Mouse (Mus musculus) cerebellum, postnatal 10 days (tissue): Measurements from ENCODE around the gene Dner.
A peak's percentile ranks its signal among the peaks of the same experiment; 100 is the strongest.

Source experiments
- DNase-seq, 2 experiments: peaks; one replicate each; pipeline ENCODE4 v3.0.0; 2021; ENCODE audit warnings: mixed read lengths in 2 of 2

Dner gene

DNA sequence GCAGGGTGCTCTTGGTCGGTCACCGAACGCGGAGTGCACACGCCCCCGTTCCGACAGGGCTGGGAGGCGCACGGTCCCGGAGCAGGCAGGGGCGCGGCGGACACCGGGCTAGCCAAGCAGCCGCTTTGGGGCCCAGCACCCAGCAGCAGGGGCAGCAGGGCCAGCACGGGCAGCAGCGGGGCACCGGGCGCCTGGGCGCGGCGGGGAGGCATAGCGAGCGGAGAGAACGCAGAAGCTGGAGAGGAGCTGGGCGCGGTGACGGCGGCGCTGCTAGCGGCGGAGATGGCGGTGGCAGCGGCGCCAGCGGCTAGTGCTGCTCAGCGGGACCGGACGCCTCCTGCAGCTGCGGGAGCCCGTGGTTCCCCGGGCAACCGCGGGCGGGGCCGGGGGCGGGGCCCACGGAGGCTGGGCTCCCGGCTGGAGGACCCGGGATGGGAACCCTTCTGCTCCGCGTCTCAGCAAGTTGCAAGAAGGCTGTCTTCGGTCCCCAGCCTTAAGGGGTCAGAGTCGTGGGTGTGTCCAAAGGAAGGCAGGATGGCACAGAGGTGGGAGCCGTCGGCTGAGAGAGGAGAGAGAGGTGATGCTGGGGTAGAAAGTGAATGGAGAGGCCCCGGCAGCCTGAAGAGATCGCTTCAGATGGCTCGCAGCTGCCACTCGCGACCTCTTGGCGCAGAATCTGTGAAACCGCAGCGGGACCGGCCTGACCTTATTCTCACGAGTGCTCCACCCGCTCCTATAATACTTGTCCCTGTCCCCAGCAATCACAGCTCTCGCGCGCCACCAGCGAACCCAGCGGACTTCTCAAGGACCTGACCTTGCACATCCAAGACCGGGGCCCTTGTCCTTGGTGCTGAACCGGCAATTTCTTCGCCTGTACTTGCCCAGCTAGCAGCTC lies at the start of gene Dner:
Gene Dner (minus strand): TSS at position 705 of the 895 bp plus-strand sequence.
- DNase-seq, result peak; percentile 84 to 88

GRCm38 (mm10) chr1:84742156-84742555 lies 46.1 kb upstream of the Dner start:
- no peak for DNase-seq

- no peak for DNase-seq
These were observed 44.1 kb upstream of the Dner start for GRCm38 (mm10) chr1:84740080-84740479.

DNA sequence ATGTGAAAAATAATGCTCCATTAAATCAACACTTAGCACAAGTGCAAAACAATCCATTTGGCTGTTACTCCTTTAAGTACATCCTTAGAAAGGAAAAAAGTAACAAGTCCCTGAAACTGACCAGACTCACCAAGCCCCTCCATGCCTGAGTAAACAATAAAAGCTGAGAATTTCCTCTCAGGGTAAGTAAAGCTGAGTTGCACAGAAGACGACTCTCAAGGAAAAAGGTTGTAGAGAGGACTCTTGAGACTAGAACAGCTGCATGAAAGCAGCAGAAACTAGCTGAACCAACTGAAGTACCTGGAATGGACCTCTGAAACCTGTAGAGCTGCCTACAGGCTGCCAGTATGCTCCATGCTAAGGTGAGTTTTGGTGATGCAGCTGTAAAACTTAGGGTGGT lies 41.1 kb upstream of the Dner start:
- no peak for DNase-seq

GRCm38 (mm10) chr1:84733799-84734198 lies 37.8 kb upstream of the Dner start:
- DNase-seq, result peak in 1 of 2 experiments; percentile 22

DNA sequence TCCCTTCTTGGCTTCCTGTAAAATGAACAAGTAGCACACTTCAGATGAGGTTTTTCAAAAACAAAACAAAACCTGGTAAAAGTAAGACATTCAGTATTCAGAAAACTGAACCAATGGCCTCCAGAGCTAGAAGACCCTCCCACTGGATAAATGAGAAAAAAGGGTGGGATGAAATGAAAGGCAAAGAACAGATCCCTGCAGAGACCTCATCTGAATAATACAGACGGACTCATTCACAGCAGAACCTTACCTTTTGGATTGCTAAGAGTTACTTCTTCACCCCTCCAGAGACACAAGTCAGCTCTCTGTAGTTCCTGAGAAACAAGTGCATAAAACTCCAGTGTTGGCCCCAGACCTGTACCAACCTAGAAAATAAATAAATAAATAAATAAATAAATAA lies 35.7 kb upstream of the Dner start:
- DNase-seq, result no peak

GRCm38 (mm10) chr1:84722841-84723240 lies 26.8 kb upstream of the Dner start:
- DNase-seq, result peak in 1 of 2 experiments; percentile 17

- no peak for DNase-seq
These were observed 26.4 kb upstream of the Dner start for GRCm38 (mm10) chr1:84722371-84722770.

DNA sequence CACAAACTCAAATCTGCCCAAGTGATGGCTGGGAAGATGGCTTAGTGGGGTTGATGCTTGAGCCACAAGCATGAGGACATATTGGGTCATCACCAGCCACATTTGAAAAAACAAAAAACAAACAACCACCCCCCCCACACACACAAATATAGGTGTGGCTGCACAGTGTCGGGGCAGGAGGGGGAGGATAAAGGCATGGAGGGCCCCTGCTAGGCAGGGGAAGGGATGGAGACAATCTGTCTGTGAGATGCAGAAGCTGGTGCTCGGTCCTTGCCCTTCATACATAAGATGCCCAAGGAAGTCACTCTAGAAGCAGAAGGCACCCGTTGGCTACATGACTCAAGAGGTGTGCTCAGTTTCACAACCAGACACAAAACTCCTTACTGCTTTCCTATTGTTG lies 25.9 kb upstream of the Dner start:
- no peak for DNase-seq

GRCm38 (mm10) chr1:84709810-84710785 lies 14.1 kb upstream of the Dner start:
- DNase-seq, result peak; percentile 73 to 80

- peak; percentile 56 to 64 for DNase-seq
These were observed 13.4 kb upstream of the Dner start for GRCm38 (mm10) chr1:84709406-84709805.

- DNase-seq, result no peak
These were observed 4.2 kb upstream of the Dner start for GRCm38 (mm10) chr1:84700254-84700653.

- peak; percentile 89 to 91 for DNase-seq
These were observed 1.1 kb upstream of the Dner start for GRCm38 (mm10) chr1:84697136-84697535.

- DNase-seq, result peak; percentile 94 to 95
These were observed 1.1 kb downstream of the Dner start for GRCm38 (mm10) chr1:84694688-84695474.

- DNase-seq, result no peak
These were observed 18.1 kb downstream of the Dner start for GRCm38 (mm10) chr1:84677910-84678309.

GRCm38 (mm10) chr1:84668100-84668846 lies 27.7 kb downstream of the Dner start:
- DNase-seq, result no peak

DNA sequence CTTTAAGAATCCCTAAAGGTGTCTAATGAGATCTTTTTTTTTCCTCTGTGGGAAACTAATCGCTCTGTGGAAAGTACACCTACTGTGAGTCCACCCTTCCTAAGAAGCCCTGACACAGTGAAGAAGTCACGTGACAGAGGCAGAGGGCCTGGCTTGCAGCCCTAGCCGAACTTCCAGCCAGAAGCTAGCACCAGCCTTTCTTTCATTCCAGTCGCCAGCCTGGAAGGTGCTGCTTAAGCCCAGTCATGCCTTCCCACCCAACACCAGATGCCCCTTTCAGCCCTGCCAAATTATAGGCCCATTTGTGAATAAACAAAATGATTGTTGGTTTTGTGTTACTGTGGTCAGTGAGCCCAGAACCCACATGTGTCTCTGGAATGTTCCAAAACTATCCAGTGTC lies 28.4 kb downstream of the Dner start:
- DNase-seq, result peak; percentile 70 to 81

GRCm38 (mm10) chr1:84664377-84665118 lies 31.5 kb downstream of the Dner start:
- no peak for DNase-seq

- DNase-seq, result peak; percentile 59 to 61
These were observed 49.2 kb downstream of the Dner start for GRCm38 (mm10) chr1:84646781-84647180.

DNA sequence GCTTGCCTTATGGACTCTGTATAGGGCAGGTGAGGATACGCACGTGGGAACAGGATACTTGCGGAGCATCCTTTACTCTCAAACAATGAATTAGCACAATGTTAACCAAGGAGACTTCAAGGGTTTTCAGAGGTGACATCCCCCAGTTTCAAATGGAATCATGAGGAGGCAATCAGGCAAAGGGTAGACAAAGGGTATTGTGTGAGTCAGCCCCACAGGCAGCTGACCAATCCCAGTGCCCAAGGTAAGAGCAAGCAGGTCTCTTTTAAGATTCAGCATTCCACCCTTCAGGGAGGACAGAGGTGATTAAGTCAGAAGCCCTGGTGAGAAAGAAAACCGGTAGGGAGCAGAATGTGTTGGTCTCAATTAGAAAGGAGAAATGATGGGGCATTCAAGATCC lies 55.6 kb downstream of the Dner start:
- no peak for DNase-seq

DNA sequence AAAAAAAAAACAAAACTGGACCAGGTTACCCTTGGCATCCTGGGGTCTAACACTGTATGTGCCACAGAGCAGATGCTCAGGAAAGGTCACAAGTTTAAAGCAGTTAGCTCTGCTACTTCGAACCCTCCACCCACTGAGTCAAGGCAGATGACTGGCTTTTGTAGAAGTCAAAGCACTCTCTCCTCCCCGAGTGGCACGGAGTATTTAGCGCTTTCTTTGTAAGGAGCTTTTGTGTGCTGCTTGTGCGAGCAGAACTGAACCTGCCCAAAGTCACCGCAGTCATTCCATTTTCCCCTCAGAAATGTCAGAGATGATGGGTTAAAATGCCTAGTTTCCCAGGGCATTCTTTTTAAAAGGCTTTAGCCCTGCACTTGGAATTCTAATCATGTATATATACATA lies 59.1 kb downstream of the Dner start:
- DNase-seq, result no peak
